Mouse (Mus musculus) right cerebral cortex, postnatal 10 days (tissue): Measurements from ENCODE around the gene Rtl4.

ENCODE experiments used
- DNase-seq, 2 experiments: peaks; one replicate each; pipeline ENCODE4 v3.0.0; 2021; ENCODE audit warnings: low spot score in 2 of 2

Rtl4 gene

GRCm38 (mm10) chrX:144688207-144689118, at the start of gene Rtl4:
TSS of gene Rtl4 (plus strand) at chrX:144688907.
- DNase-seq: peak in 1 of 2 experiments; percentile 26

GRCm38 (mm10) chrX:144644756-144645155, 44.0 kb upstream of the Rtl4 start:
- DNase-seq: no peak

GRCm38 (mm10) chrX:144645394-144645793, 43.3 kb upstream of the Rtl4 start:
- DNase-seq: no peak

- DNase-seq: no peak
Observed at GRCm38 (mm10) chrX:144652196-144652595, 36.5 kb upstream of the Rtl4 start.

GRCm38 (mm10) chrX:144687742-144688141, 965 bp upstream of the Rtl4 start:
- peak in 1 of 2 experiments; percentile 22 for DNase-seq

- DNase-seq: no peak
Observed at GRCm38 (mm10) chrX:144688142-144688206, 733 bp upstream of the Rtl4 start, which contains the start of gene Trpc5. TSS of gene Trpc5 (minus strand) at chrX:144688180.

GRCm38 (mm10) chrX:144689119-144689858, 582 bp downstream of the Rtl4 start:
- DNase-seq: peak in 1 of 2 experiments; percentile 23

- DNase-seq: peak in 1 of 2 experiments; percentile 28
Observed at GRCm38 (mm10) chrX:144689859-144690181, 1.1 kb downstream of the Rtl4 start.

- no peak for DNase-seq
Observed at GRCm38 (mm10) chrX:144716330-144716729, 27.6 kb downstream of the Rtl4 start.

GRCm38 (mm10) chrX:144747528-144748049, 58.9 kb downstream of the Rtl4 start:
- DNase-seq: no peak

GRCm38 (mm10) chrX:144986980-144987379, 298.3 kb downstream of the Rtl4 start:
- DNase-seq: peak in 1 of 2 experiments; percentile 27

- no peak for DNase-seq
Observed at GRCm38 (mm10) chrX:145065484-145065913, 376.8 kb downstream of the Rtl4 start.

- DNase-seq: no peak
Observed at GRCm38 (mm10) chrX:145089802-145090201, 401.1 kb downstream of the Rtl4 start.

- no peak for DNase-seq
Observed at GRCm38 (mm10) chrX:145090360-145090759, 401.7 kb downstream of the Rtl4 start.

- no peak for DNase-seq
Observed at GRCm38 (mm10) chrX:145090964-145091363, 402.3 kb downstream of the Rtl4 start.
